Comparison of ENCODE assay signal across 8 mouse cellular contexts in genomic region chrX:36989234-36989751, GRCm38 (mm10). TPM values are rescaled to one million over a fixed set of nuclear protein-coding genes. Genes with fewer than 3 reads are reported as not detected.
DNase-seq lines count a peak whose midpoint lies in the region; ATAC-seq and TF ChIP-seq lines count a peak whose summit lies in the region.

No protein-coding gene starts in this region.

- peaks cover 18% of the 10 kb centered on the region for H3K27me3 ChIP-seq in embryonic facial prominence, embryonic 10.5 days (replicated peaks; ENCODE audit: low read depth, poor library complexity, severe bottlenecking)
- H3K27me3 ChIP-seq in liver, embryonic 12.5 days (replicated peaks) = peaks cover 3% of the 10 kb centered on the region; the same call in 1 of the 2 replicates
- H3K27me3 ChIP-seq in myocyte (ENCODE audit: control insufficient read depth, insufficient read depth, insufficient read length) = no peaks in the 10 kb centered on the region
- no peaks in the 10 kb centered on the region for H3K27me3 ChIP-seq in splenic B cell, adult 2 months (ENCODE audit: control insufficient read depth, insufficient read depth, low read length, poor library complexity, severe bottlenecking)

- H3K27ac ChIP-seq in embryonic facial prominence, embryonic 10.5 days (replicated peaks) = peak overlapping the region; percentile 86
- no peak overlapping the region for H3K27ac ChIP-seq in liver, embryonic 12.5 days

- H3K79me2 ChIP-seq in myocyte (ENCODE audit: control insufficient read depth, insufficient read depth) = no peaks in the 10 kb centered on the region

- 23% methylated on average over 28 of the region's 29 CpGs for WGBS in embryonic facial prominence, embryonic 10.5 days
- WGBS in liver, embryonic 12.5 days (ENCODE audit: insufficient replicate concordance) = 7% methylated on average over 19 of the region's 29 CpGs

- TF ChIP-seq POLR2A in myocyte (IDR thresholded peaks at IDR 0.05; ENCODE audit: insufficient read length, low read depth) = peak; percentile 28

- peak overlapping the region; percentile 62 for H3K9ac ChIP-seq in liver, embryonic 12.5 days

- H3K4me3 ChIP-seq in embryonic facial prominence, embryonic 10.5 days = peak overlapping the region; percentile 71
- H3K4me3 ChIP-seq in liver, embryonic 12.5 days = peak overlapping the region; percentile 65
- peak overlapping the region; percentile 31 for H3K4me3 ChIP-seq in myocyte

- peak overlapping the region; percentile 81 for H3K4me2 ChIP-seq in liver, embryonic 12.5 days
- peak overlapping the region; percentile 34 for H3K4me2 ChIP-seq in myocyte (ENCODE audit: low read depth)

- peak; percentile 80 to 82 for DNase-seq in B cell, adult 2 months
- peak; percentile 82 for DNase-seq in adrenal gland, postnatal 14 days
- DNase-seq in embryonic facial prominence, embryonic 10.5 days (ENCODE audit: low spot score) = peak; percentile 85
- peak; percentile 47 to 56 for DNase-seq in heart, adult 9 months (ENCODE audit: low spot score in 2 of 2)
- DNase-seq in kidney, adult 9 months = peak; percentile 52
- DNase-seq in splenic B cell, adult 2 months (ENCODE audit: low read depth, low spot score) = peak; percentile 87

- peak; percentile 90 for ATAC-seq in liver, embryonic 12.5 days

- no peaks in the 10 kb centered on the region for H3K9me3 ChIP-seq in embryonic facial prominence, embryonic 10.5 days
- no peaks in the 10 kb centered on the region for H3K9me3 ChIP-seq in liver, embryonic 12.5 days (replicated peaks)

- peaks cover 19% of the 10 kb centered on the region for H3K4me1 ChIP-seq in embryonic facial prominence, embryonic 10.5 days
- H3K4me1 ChIP-seq in liver, embryonic 12.5 days = peaks cover 11% of the 10 kb centered on the region; the same call in 1 of the 2 replicates

- no peak overlapping the region for H3ac ChIP-seq in myocyte (ENCODE audit: control insufficient read depth, insufficient read length)

- no peaks in the 10 kb centered on the region for H3K36me3 ChIP-seq in embryonic facial prominence, embryonic 10.5 days (replicated peaks)
- no peaks in the 10 kb centered on the region for H3K36me3 ChIP-seq in liver, embryonic 12.5 days
- no peaks in the 10 kb centered on the region for H3K36me3 ChIP-seq in myocyte (ENCODE audit: control insufficient read depth, insufficient read depth)
- no peaks in the 10 kb centered on the region for H3K36me3 ChIP-seq in splenic B cell, adult 2 months (ENCODE audit: control insufficient read depth, insufficient read depth, low read length, poor library complexity, severe bottlenecking)

TF ChIP-seq in myocyte, 11 proteins besides CTCF, POLR2A, EP300 and RAD21:
- TF ChIP-seq MYOD1 (IDR thresholded peaks at IDR 0.05; ENCODE audit: control insufficient read depth in 1 of 3, insufficient read length in 2 of 3, low read depth in 2 of 3) (no peak), E2F4 (IDR thresholded peaks at IDR 0.05; ENCODE audit: insufficient read depth) (no peak)

RNA-seq across cellular contexts. Expression of gene Sept6, which starts 2.3 kb away (rescaled TPM):
- total RNA-seq in adrenal gland, postnatal 14 days (2021) = 17.6 and 22.6 TPM in 2 replicates
- 37.5 and 40.5 TPM in 2 replicates for polyA plus RNA-seq in embryonic facial prominence, embryonic 10.5 days (2016; fragmentation: Nextera tagmentation; extraction: Ambion mirVana)
- 6.1 and 6.2 TPM in 2 replicates for polyA plus RNA-seq in liver, embryonic 12.5 days (2016; fragmentation: Nextera tagmentation; extraction: Ambion mirVana)
- polyA plus RNA-seq in myocyte (2012; fragmentation: generic; extraction: Trizol) = 8.3 TPM

RNA-seq across cellular contexts. Expression of gene Sowahd, which starts 59.4 kb away (rescaled TPM):
- total RNA-seq in adrenal gland, postnatal 14 days (2021) = 0.37 and 0.71 TPM in 2 replicates
- not detected in 2 replicates for polyA plus RNA-seq in embryonic facial prominence, embryonic 10.5 days (2016; fragmentation: Nextera tagmentation; extraction: Ambion mirVana)
- polyA plus RNA-seq in liver, embryonic 12.5 days (2016; fragmentation: Nextera tagmentation; extraction: Ambion mirVana) = 0.11 and 0.25 TPM in 2 replicates
- polyA plus RNA-seq in myocyte (2012; fragmentation: generic; extraction: Trizol) = not detected
